Mouse (Mus musculus): ENCODE results near the gene Nceh1. TPM values are rescaled to one million over a fixed set of nuclear protein-coding genes. Genes with fewer than 3 reads are reported as not detected.

Gene Nceh1
- total and polyA plus RNA-seq, 3 experiments = 8.2 to 9.3 TPM; not detected in 1

GRCm38 (mm10) chr3:27153191-27153671, 29.5 kb upstream of the Nceh1 start (continued):
- peak in 2 of 3 experiments; percentile 6 to 10; a peak in 1 of 6 replicates for TF ChIP-seq CTCF (IDR thresholded peaks at IDR 0.05 in 2 of 3, conservative IDR thresholded peaks at IDR 0.05 in 1 of 3; ENCODE audit: control insufficient read depth in 1 of 3, insufficient read depth in 1 of 3, low read depth in 2 of 3, low read length in 3 of 3, poor library complexity in 1 of 3, severe bottlenecking in 1 of 3)
- TF ChIP-seq MAX (IDR thresholded peaks at IDR 0.05; ENCODE audit: low read length) = no peak

GRCm38 (mm10) chr3:27153701-27154209, 29.0 kb upstream of the Nceh1 start, which contains the start of gene Ect2:
Gene Ect2, minus strand, starts transcription at chr3:27153878.
- Histone ChIP-seq H3K4me3 (ENCODE audit: control insufficient read depth in 1 of 2, insufficient read depth in 1 of 2, low read depth in 2 of 2, low read length in 2 of 2) (peak within 1 kb of the TSS; percentile 75 to 91), H3K9ac (ENCODE audit: control insufficient read depth, low read depth, low read length, poor library complexity, severe bottlenecking) (peak within 1 kb of the TSS; percentile 96), H3K79me2 (ENCODE audit: control insufficient read depth, insufficient read depth, low read length, poor library complexity) (peaks cover 23% of the 10 kb centered on the region), H3K27ac (ENCODE audit: control insufficient read depth, low read depth, low read length) (peak within 1 kb of the TSS; percentile 61), H3K36me3 (ENCODE audit: control insufficient read depth in 1 of 2, insufficient read depth in 2 of 2, low read length in 2 of 2) (peaks cover 6 to 27% of the 10 kb centered on the region in 2 experiments), H3K27me3 (ENCODE audit: control insufficient read depth in 1 of 2, insufficient read depth in 2 of 2, low read length in 2 of 2) (no peaks in the 10 kb centered on the region), H3K4me1 (ENCODE audit: control insufficient read depth in 1 of 2, insufficient read depth in 2 of 2, low read length in 2 of 2) (peaks cover 9 to 21% of the 10 kb centered on the region in 2 experiments), H3K9me3 (replicated peaks; ENCODE audit: insufficient read depth, low read length) (no peaks in the 10 kb centered on the region)
- peak; percentile 99 for DNase-seq (ENCODE audit: low read depth, low spot score)
- TF ChIP-seq MAZ (IDR thresholded peaks at IDR 0.05; ENCODE audit: low read depth, low read length) (no peak), RCOR1 (IDR thresholded peaks at IDR 0.05; ENCODE audit: low read depth, low read length) (no peak), MAX (IDR thresholded peaks at IDR 0.05; ENCODE audit: low read length) (peak; percentile 77), ZNF384 (IDR thresholded peaks at IDR 0.05; ENCODE audit: low read depth, low read length) (peak; percentile 86), SMC3 (IDR thresholded peaks at IDR 0.05; ENCODE audit: low read depth, low read length) (no peak), MYC (IDR thresholded peaks at IDR 0.05; ENCODE audit: low read depth, low read length) (0 out of 2 replicates have a peak, but pooled peaks have one; percentile 50), RAD21 (IDR thresholded peaks at IDR 0.05; ENCODE audit: low read depth, low read length) (no peak), POLR2AphosphoS5 (IDR thresholded peaks at IDR 0.05; ENCODE audit: borderline replicate concordance, low read depth, low read length) (no peak), HCFC1 (IDR thresholded peaks at IDR 0.05; ENCODE audit: low read depth, low read length) (peak; percentile 62; the same call in 1 of the 2 replicates), UBTF (IDR thresholded peaks at IDR 0.05; ENCODE audit: borderline replicate concordance, insufficient read depth, low read depth, low read length) (no peak), CHD1 (IDR thresholded peaks at IDR 0.05; ENCODE audit: low read depth, low read length) (no peak), MAFK (IDR thresholded peaks at IDR 0.05; ENCODE audit: borderline replicate concordance, low read depth, low read length) (no peak), EP300 (IDR thresholded peaks at IDR 0.05; ENCODE audit: low read depth in 1 of 2, low read length in 2 of 2) (0 out of 4 replicates have a peak, but pooled peaks of 1 of the 2 experiments have one; percentile 14), NELFE (IDR thresholded peaks at IDR 0.05; ENCODE audit: low read depth, low read length) (peak; percentile 86), NRF1 (IDR thresholded peaks at IDR 0.05; ENCODE audit: insufficient read depth, low read depth, low read length, poor library complexity, severe bottlenecking) (0 out of 2 replicates have a peak, but pooled peaks have one; percentile 28), TBP (IDR thresholded peaks at IDR 0.05; ENCODE audit: low read depth, low read length) (no peak; the same call in 1 of the 2 replicates), BHLHE40 (IDR thresholded peaks at IDR 0.05; ENCODE audit: borderline replicate concordance, low read depth, low read length) (no peak), JUND (IDR thresholded peaks at IDR 0.05; ENCODE audit: low read depth, low read length) (no peak), ZKSCAN1 (IDR thresholded peaks at IDR 0.05; ENCODE audit: low read depth, low read length) (no peak), MEF2A (IDR thresholded peaks at IDR 0.05; ENCODE audit: extremely low read depth, insufficient replicate concordance, low read depth, low read length, poor library complexity, severe bottlenecking) (no peak), POLR2A (IDR thresholded peaks at IDR 0.05; ENCODE audit: control insufficient read depth in 1 of 2, insufficient read depth in 1 of 2, low read depth in 1 of 2, low read length in 2 of 2, poor library complexity in 1 of 2) (peak; percentile 75 to 91), ETS1 (IDR thresholded peaks at IDR 0.05; ENCODE audit: low read depth, low read length) (no peak; the same call in 1 of the 2 replicates), ZC3H11A (IDR thresholded peaks at IDR 0.05; ENCODE audit: low read depth, low read length) (no peak), USF2 (IDR thresholded peaks at IDR 0.05; ENCODE audit: borderline replicate concordance in 1 of 2, insufficient read depth in 1 of 2, low read depth in 1 of 2, low read length in 2 of 2) (no peak), CHD2 (IDR thresholded peaks at IDR 0.05; ENCODE audit: low read length) (no peak; the same call in 1 of the 2 replicates), POLR2AphosphoS2 (IDR thresholded peaks at IDR 0.05; ENCODE audit: low read length) (peak; percentile 54; the same call in 1 of the 2 replicates), CTCF (IDR thresholded peaks at IDR 0.05 in 2 of 3, conservative IDR thresholded peaks at IDR 0.05 in 1 of 3; ENCODE audit: control insufficient read depth in 1 of 3, insufficient read depth in 1 of 3, low read depth in 2 of 3, low read length in 3 of 3, poor library complexity in 1 of 3, severe bottlenecking in 1 of 3) (no peak), TCF12 (IDR thresholded peaks at IDR 0.05; ENCODE audit: low read depth, low read length) (no peak), GABPA (IDR thresholded peaks at IDR 0.05; ENCODE audit: low read depth, low read length) (no peak), GATA1 (IDR thresholded peaks at IDR 0.05; ENCODE audit: low read depth, low read length) (no peak), ELF1 (IDR thresholded peaks at IDR 0.05; ENCODE audit: low read depth, low read length) (peak; percentile 37; the same call in 1 of the 2 replicates), KAT2A (conservative IDR thresholded peaks at IDR 0.05; ENCODE audit: low read depth, low read length) (no peak; the same call in 1 of the 2 replicates)

All from MEL (cell line).